In the genomic region with DNA sequence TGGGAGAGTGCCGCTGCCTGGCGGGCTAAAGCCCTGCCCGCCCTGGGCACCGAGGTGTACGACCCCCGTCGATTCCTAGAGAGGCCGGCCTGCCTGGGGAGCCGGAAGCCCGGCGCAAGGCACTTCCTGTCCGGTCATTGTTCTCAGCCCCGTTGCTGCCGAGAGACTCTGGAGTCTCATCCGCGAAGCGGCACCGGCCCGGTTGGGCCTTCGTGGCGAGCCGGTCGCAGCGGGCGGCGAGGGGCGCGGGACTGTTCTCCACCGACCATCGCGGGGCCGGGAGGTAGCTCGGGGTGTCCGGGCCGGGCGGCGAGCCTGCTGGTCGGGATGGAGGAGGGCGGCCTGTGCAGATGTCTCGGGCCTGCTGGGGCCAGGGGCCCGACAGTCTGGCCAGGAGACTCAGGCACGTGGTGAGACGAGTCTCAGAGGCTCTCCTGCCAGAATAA, we compare ENCODE assay signal across 8 mouse cellular contexts. TPM values are rescaled to one million over a fixed set of nuclear protein-coding genes. Genes with fewer than 3 reads are reported as not detected.
A peak's percentile ranks its signal among the peaks of the same experiment; 100 is the strongest.
DNase-seq lines count a peak whose midpoint lies in the region; ATAC-seq lines count a peak whose summit lies in the region.

A gene (plus strand): TSS at position 137 of the 446 bp plus-strand sequence.

- peaks cover 4% of the 10 kb centered on the region for H3K4me1 ChIP-seq in intestine, embryonic 14.5 days (replicated peaks; ENCODE audit: control insufficient read depth, insufficient read depth, low read length)

- H3K9ac ChIP-seq in intestine, embryonic 14.5 days (ENCODE audit: low read length) = peak within 1 kb of the TSS; percentile 96

- no peaks in the 10 kb centered on the region for H3K27me3 ChIP-seq in intestine, embryonic 14.5 days (replicated peaks; ENCODE audit: control insufficient read depth, insufficient read depth, low read length)

- H3K4me2 ChIP-seq in intestine, embryonic 14.5 days (ENCODE audit: low read length) = peak within 1 kb of the TSS; percentile 74

- intact Hi-C loops in gastrocnemius, postnatal 36 days (cut with DNase I) = no loop called here

- peak within 1 kb of the TSS; percentile 69 for H3K4me3 ChIP-seq in intestine, embryonic 14.5 days (ENCODE audit: low read depth, low read length)

- 1% methylated on average over 43 of the region's 43 CpGs for WGBS in intestine, embryonic 14.5 days

- peak; percentile 41 to 55 for DNase-seq in adrenal gland, postnatal 4 days (ENCODE audit: low spot score in 2 of 2)
- peak; percentile 75 for DNase-seq in embryo, embryonic 11.5 days (ENCODE audit: low read depth, low spot score)
- DNase-seq in gastrocnemius, postnatal 36 days = peak; percentile 34 to 66
- peak; percentile 89 for DNase-seq in intestine, embryonic 14.5 days (ENCODE audit: low spot score)
- DNase-seq in left cerebral cortex, adult 8-10 months (ENCODE audit: low spot score in 2 of 2) = peak; percentile 45 to 49
- DNase-seq in lung, postnatal 4 days = peak; percentile 83 to 87
- peak; percentile 44 to 73 for DNase-seq in right cerebral cortex, adult 2 months (ENCODE audit: low spot score in 2 of 2)
- no peak for DNase-seq in T-cell, adult 2 months (ENCODE audit: low spot score)

- ATAC-seq in intestine, embryonic 14.5 days (replicated peaks; ENCODE audit: low FRiP score, low TSS enrichment, low read depth) = peak; percentile 97

- H3K9me3 ChIP-seq in intestine, embryonic 14.5 days (ENCODE audit: control insufficient read depth, low read length) = no peaks in the 10 kb centered on the region

- peak within 1 kb of the TSS; percentile 76 for H3K27ac ChIP-seq in intestine, embryonic 14.5 days (ENCODE audit: low read depth)

- H3K36me3 ChIP-seq in intestine, embryonic 14.5 days (ENCODE audit: control insufficient read depth, insufficient read depth, low read length) = peaks cover 34% of the 10 kb centered on the region

RNA-seq across cellular contexts. Expression of the gene that starts here (rescaled TPM):
- total RNA-seq in adrenal gland, postnatal 4 days (2021) = 10 to 100 TPM in 1 of 2 experiments, 1 to 10 TPM in 1; 10.0 to 13.4 TPM
- 1 to 10 TPM in 1 of 2 experiments, under 1 TPM in 1; 0.84 to 1.0 TPM for total RNA-seq in gastrocnemius, postnatal 36 days (2021)
- polyA plus RNA-seq in intestine, embryonic 14.5 days (2014; fragmentation: Nextera tagmentation; extraction: Ambion mirVana) = 17.5 and 19.7 TPM in 2 replicates
- total RNA-seq in left cerebral cortex, adult 8-10 months (2022) = 1 to 10 TPM; 6.2 to 9.3 (median 8.3) TPM
